27 mouse cellular contexts compared by ENCODE assay signal in the genomic region with DNA sequence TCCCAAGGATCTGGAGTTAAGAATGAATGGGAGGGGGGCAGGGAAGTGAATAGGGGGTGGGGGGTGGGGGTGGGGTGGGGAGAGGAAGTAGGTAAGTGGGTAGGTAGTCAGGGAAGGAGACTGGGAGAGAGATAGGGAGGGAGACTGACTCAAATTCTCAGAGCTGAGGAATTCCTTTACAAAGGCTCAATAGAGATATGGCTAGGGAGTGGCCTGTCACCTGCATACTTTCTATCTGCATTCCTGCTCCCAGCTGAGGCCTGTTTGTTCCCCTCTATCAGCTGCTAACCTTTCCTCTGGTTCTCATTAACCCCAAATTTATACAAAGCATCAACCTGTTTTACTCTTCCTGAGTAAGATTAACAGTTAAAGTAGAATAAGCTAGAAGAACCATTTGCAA.
DNase-seq lines count a peak whose midpoint lies in the region; ATAC-seq and TF ChIP-seq lines count a peak whose summit lies in the region.
"Had no signal": no experiment of that assay in that cellular context is flagged by ENCODE, and none has a peak within 500 bp of the region (broad histone marks: within the 10 kb centered on the region; RNA-seq: fewer than 3 reads in every experiment).

No protein-coding gene starts in this region.

- H3K9me3 ChIP-seq in lung, embryonic 15.5 days = no peaks in the 10 kb centered on the region
- no peaks in the 10 kb centered on the region for H3K9me3 ChIP-seq in stomach, postnatal 0 days (ENCODE audit: control insufficient read depth, low read length)
- H3K9me3 ChIP-seq: embryonic facial prominence, embryonic 10.5 days; embryonic facial prominence, embryonic 15.5 days; forebrain, embryonic 12.5 days; heart, embryonic 12.5 days; limb, embryonic 12.5 days; liver, embryonic 15.5 days; midbrain, embryonic 10.5 days; midbrain, embryonic 15.5 days; neural tube, embryonic 15.5 days had no signal

- peak overlapping the region; percentile 82 for H3K27ac ChIP-seq in lung, embryonic 15.5 days
- H3K27ac ChIP-seq in stomach, postnatal 0 days (replicated peaks) = peak overlapping the region; percentile 45; the same call in 1 of the 2 replicates
- H3K27ac ChIP-seq: embryonic facial prominence, embryonic 10.5 days; embryonic facial prominence, embryonic 15.5 days; forebrain, embryonic 12.5 days; heart, adult 2 months; hindbrain, embryonic 14.5 days; kidney, postnatal 0 days; limb, embryonic 12.5 days; liver, embryonic 15.5 days; midbrain, embryonic 10.5 days; midbrain, embryonic 15.5 days; neural tube, embryonic 15.5 days had no signal

- no peaks in the 10 kb centered on the region for H3K36me3 ChIP-seq in lung, embryonic 15.5 days
- H3K36me3 ChIP-seq in stomach, postnatal 0 days (ENCODE audit: control insufficient read depth, insufficient read depth, low read length) = no peaks in the 10 kb centered on the region
- H3K36me3 ChIP-seq: embryonic facial prominence, embryonic 10.5 days; embryonic facial prominence, embryonic 15.5 days; forebrain, embryonic 12.5 days; heart, embryonic 12.5 days; limb, embryonic 12.5 days; liver, embryonic 15.5 days; midbrain, embryonic 10.5 days; midbrain, embryonic 15.5 days; neural tube, embryonic 15.5 days had no signal

- ATAC-seq in lung, embryonic 15.5 days (ENCODE audit: borderline replicate concordance, extremely low read depth, low FRiP score, low TSS enrichment) = peak; percentile 65; the same call in 1 of the 2 replicates
- ATAC-seq in stomach, postnatal 0 days (ENCODE audit: low FRiP score, low TSS enrichment) = peak; percentile 90
- ATAC-seq: CD4-positive, CD25-positive, alpha-beta regulatory T cell, adult 4 months; forebrain, postnatal 0 days; midbrain, embryonic 15.5 days had no signal

- H3K4me3 ChIP-seq in lung, embryonic 15.5 days = no peak overlapping the region
- H3K4me3 ChIP-seq in stomach, postnatal 0 days (ENCODE audit: low read depth, low read length) = no peak overlapping the region
- H3K4me3 ChIP-seq: embryonic facial prominence, embryonic 10.5 days; embryonic facial prominence, embryonic 15.5 days; forebrain, embryonic 12.5 days; heart, adult 2 months; heart, embryonic 12.5 days; limb, embryonic 12.5 days; liver, embryonic 15.5 days; midbrain, embryonic 10.5 days; midbrain, embryonic 15.5 days; neural tube, embryonic 15.5 days had no signal

- H3K27me3 ChIP-seq in lung, embryonic 15.5 days = no peaks in the 10 kb centered on the region
- H3K27me3 ChIP-seq in stomach, postnatal 0 days (ENCODE audit: control insufficient read depth, insufficient read depth, low read length) = no peaks in the 10 kb centered on the region
- H3K27me3 ChIP-seq: embryonic facial prominence, embryonic 15.5 days; forebrain, embryonic 12.5 days; heart, embryonic 12.5 days; limb, embryonic 12.5 days; liver, embryonic 15.5 days; midbrain, embryonic 15.5 days; neural tube, embryonic 15.5 days had no signal

- no peak for DNase-seq in lung, postnatal 4 days
- peak; percentile 52 for DNase-seq in ZHBTc4 (ENCODE audit: low read depth, low spot score)
- DNase-seq in lung, postnatal 25 days (ENCODE audit: low spot score) = peak; percentile 25
- DNase-seq in stomach, postnatal 0 days (ENCODE audit: low spot score) = peak; percentile 26
- DNase-seq in MN1 (ENCODE audit: low spot score) = no peak
- no peak for DNase-seq in spleen, adult 18-20 months
- DNase-seq: cerebellum, adult 8-10 months; cerebellum, postnatal 25 days; forebrain, postnatal 0 days; heart, adult 2 months; heart, postnatal 4 days; kidney, adult 8-10 months; layer of hippocampus, adult 9-11 months; thymus, postnatal 4 days had no signal

- H3K4me1 ChIP-seq in lung, embryonic 15.5 days = no peaks in the 10 kb centered on the region; the same call in 1 of the 2 replicates
- H3K4me1 ChIP-seq in stomach, postnatal 0 days (replicated peaks; ENCODE audit: control insufficient read depth, insufficient read depth) = no peaks in the 10 kb centered on the region
- H3K4me1 ChIP-seq: embryonic facial prominence, embryonic 15.5 days; limb, embryonic 12.5 days; liver, embryonic 15.5 days; midbrain, embryonic 10.5 days; midbrain, embryonic 15.5 days; neural tube, embryonic 15.5 days had no signal

- H3K4me2 ChIP-seq in lung, embryonic 15.5 days = no peak overlapping the region
- H3K4me2 ChIP-seq in stomach, postnatal 0 days (replicated peaks; ENCODE audit: low read depth) = no peak overlapping the region
- H3K4me2 ChIP-seq: embryonic facial prominence, embryonic 15.5 days; forebrain, embryonic 12.5 days; heart, embryonic 12.5 days; hindbrain, embryonic 14.5 days; limb, embryonic 12.5 days; liver, embryonic 15.5 days; midbrain, embryonic 15.5 days; neural tube, embryonic 15.5 days had no signal

- no peak for TF ChIP-seq CTCF in stomach, postnatal 0 days (IDR thresholded peaks at IDR 0.05; ENCODE audit: low read depth)

- H3K9ac ChIP-seq in lung, embryonic 15.5 days = no peak overlapping the region
- no peak overlapping the region for H3K9ac ChIP-seq in stomach, postnatal 0 days (ENCODE audit: low read length)
- H3K9ac ChIP-seq: embryonic facial prominence, embryonic 15.5 days; forebrain, embryonic 12.5 days; forebrain, postnatal 0 days; heart, embryonic 12.5 days; hindbrain, embryonic 14.5 days; limb, embryonic 12.5 days; liver, embryonic 15.5 days; midbrain, embryonic 15.5 days; neural tube, embryonic 15.5 days had no signal

- no peak for TF ChIP-seq EP300 in stomach, postnatal 0 days (optimal IDR thresholded peaks at IDR 0.05)

Comparison
In these comparisons a context has a peak if more than half of its experiments do, and no peak if none do; other contexts are left out.
1. DNase-seq: peak in ZHBTc4 (single experiment), lung, postnatal 25 days (single experiment) and stomach, postnatal 0 days (single experiment); none in lung, postnatal 4 days (0 of 2), MN1 (single experiment) and spleen, adult 18-20 months (0 of 2).